Mouse (Mus musculus) erythroblast, embryonic 14.5 days (primary cell): ENCODE data around the gene Ddx11. TPM values are rescaled to one million over a fixed set of nuclear protein-coding genes. Genes with fewer than 3 reads are reported as not detected.
"Not testable (repeated sequence)": the region's sequence is repeated elsewhere in the genome, so short reads cannot be mapped to it uniquely, and the experiment has no call there.

Experiments
- H3K27me3 ChIP-seq: 2 replicates; pipeline ENCODE4 v1.6.1; 2012; ENCODE audit warnings: inconsistent platforms; ENCODE audit not compliant: control insufficient read depth
- H3K36me3 ChIP-seq: 2 replicates; pipeline ENCODE4 v1.6.1; 2012; ENCODE audit warnings: mild to moderate bottlenecking, inconsistent platforms; ENCODE audit not compliant: control insufficient read depth
- H3K4me1 ChIP-seq: 2 replicates; pipeline ENCODE4 v1.6.1; 2012; ENCODE audit warnings: inconsistent platforms; ENCODE audit not compliant: control insufficient read depth
- H3K4me3 ChIP-seq: replicated peaks from 2 replicates; pipeline ENCODE3; 2012; ENCODE audit warnings: moderate library complexity, mild to moderate bottlenecking, inconsistent platforms
- H3K9me3 ChIP-seq: 2 replicates; pipeline ENCODE4 v1.6.1; 2012; ENCODE audit warnings: low read length, inconsistent platforms, mixed read lengths; ENCODE audit not compliant: control insufficient read depth
- GATA1 ChIP-seq: IDR thresholded peaks from 2 replicates; pipeline ENCODE4 v1.6.1; 2012; ENCODE audit warnings: low read length, inconsistent platforms, mixed read lengths
- TAL1 ChIP-seq: IDR thresholded peaks from 3 replicates; pipeline ENCODE4 v1.6.1; 2012; ENCODE audit warnings: low read length, inconsistent platforms, mixed read lengths
- polyA plus RNA-seq: library from polyadenylated mRNA; stranded (reverse); fragments of >175 nt; gene quantifications from 2 replicates; pipeline ENCODE4 v1.2.3, GENCODE M21; 2012

Ddx11 gene
- polyA plus RNA-seq, 1 experiment: 0.51 TPM

- H3K9me3 ChIP-seq: no peaks in the 10 kb centered on the region
Measured at GRCm38 (mm10) chr17:66110746-66111145, 12.6 kb upstream of the Ddx11 start.

DNA sequence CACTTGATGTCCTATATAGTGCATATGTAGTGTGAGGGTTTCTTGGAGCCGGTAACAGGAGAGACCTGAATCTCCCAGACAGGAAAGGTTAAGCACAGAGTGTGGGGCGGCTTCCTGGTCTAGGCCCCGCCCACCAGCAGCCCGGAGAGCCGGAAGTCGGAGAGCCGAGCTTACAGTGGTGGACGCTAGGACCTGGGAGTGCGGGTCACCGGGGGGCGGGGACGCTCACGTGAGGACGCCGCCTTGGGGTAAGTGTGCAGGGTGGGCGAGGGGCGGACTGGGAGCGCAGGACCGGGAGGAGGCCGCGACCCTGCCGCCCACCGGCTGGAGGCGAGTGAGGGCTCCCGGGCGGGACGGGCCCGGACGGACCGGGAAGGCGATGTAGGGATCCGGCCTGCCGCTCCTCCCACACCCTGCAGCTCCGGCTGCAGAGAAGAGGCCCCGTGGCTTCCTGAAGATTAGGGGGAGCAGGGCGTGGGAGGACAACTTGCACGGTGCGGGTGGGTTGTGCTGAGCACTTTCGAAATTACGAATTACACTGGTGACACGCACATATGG is 11.8 kb upstream of the Ddx11 start, which contains the start of gene Washc1:
Washc1 (plus strand) TSS at position 144 of the 558 bp plus-strand sequence.
- TF ChIP-seq GATA1 (no peak), TAL1 (no peak)
- H3K27me3 ChIP-seq: no peaks in the 10 kb centered on the region
- peaks cover 30% of the 10 kb centered on the region for H3K36me3 ChIP-seq
- H3K4me3 ChIP-seq: peak within 1 kb of the TSS; percentile 65
- no peaks in the 10 kb centered on the region for H3K9me3 ChIP-seq
- peaks cover 47% of the 10 kb centered on the region for H3K4me1 ChIP-seq

More at GRCm38 (mm10) chr17:66110746-66111145, 12.6 kb upstream of the Ddx11 start:
- H3K4me1 ChIP-seq: peaks cover 47% of the 10 kb centered on the region
- H3K27me3 ChIP-seq: no peaks in the 10 kb centered on the region
- peaks cover 23% of the 10 kb centered on the region for H3K36me3 ChIP-seq
- TF ChIP-seq GATA1 (no peak), TAL1 (no peak)
- peak overlapping the region; percentile 65 for H3K4me3 ChIP-seq

GRCm38 (mm10) chr17:66112166-66112565 is 11.2 kb upstream of the Ddx11 start:
- Histone ChIP-seq H3K4me1 (peaks cover 42% of the 10 kb centered on the region), H3K9me3 (no peaks in the 10 kb centered on the region), H3K36me3 (peaks cover 37% of the 10 kb centered on the region), H3K4me3 (peak overlapping the region; percentile 65), H3K27me3 (no peaks in the 10 kb centered on the region)
- TF ChIP-seq TAL1: no peak
- TF ChIP-seq GATA1: no peak

DNA sequence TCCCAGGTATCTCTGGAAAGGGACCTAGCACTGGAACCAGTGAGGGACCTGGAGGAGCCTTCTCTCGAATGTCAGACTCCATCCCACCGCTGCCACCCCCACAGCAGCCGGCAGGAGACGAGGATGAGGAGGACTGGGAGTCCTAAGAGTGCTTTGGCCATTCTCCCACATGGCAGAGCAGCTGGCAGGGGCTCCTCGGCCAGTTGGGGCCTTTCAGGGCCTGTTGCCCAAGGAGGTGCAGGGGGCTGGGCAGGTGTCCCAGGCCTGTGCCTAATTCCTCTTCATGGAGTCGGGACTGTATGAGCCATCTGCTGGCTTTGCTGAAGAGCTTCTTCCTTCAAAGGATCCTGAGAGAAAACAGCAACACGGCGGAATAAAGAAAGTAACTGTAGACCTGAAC is 4.3 kb upstream of the Ddx11 start:
- Histone ChIP-seq H3K36me3 (peaks cover 66% of the 10 kb centered on the region), H3K4me1 (peaks cover 29% of the 10 kb centered on the region), H3K27me3 (no peaks in the 10 kb centered on the region), H3K9me3 (no peaks in the 10 kb centered on the region), H3K4me3 (no peak overlapping the region)
- TF ChIP-seq GATA1 (no peak), TAL1 (no peak)

DNA sequence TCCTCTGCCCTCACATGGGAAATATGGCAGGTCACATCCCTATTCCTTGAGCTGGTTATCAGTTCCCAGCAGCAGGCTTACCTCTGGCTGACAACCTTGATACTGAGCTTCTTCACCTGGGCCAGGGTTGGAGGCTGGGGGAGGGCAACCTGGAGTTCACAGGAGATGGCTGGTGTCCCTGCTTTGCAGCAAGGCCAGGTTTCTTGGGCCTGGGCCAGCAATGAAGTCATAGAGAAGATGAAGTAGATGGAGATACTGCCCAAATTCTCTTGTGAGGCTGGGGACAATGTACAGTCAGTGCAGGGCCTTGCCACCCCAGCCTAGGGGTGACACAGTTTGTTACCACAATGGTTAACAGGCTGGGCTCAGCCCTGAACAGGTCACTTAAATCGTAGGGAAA is 2.6 kb upstream of the Ddx11 start:
- Histone ChIP-seq H3K36me3 (peaks cover 49% of the 10 kb centered on the region), H3K9me3 (no peaks in the 10 kb centered on the region), H3K4me3 (no peak overlapping the region), H3K27me3 (no peaks in the 10 kb centered on the region), H3K4me1 (peaks cover 46% of the 10 kb centered on the region)
- TF ChIP-seq GATA1 (no peak), TAL1 (no peak)

GRCm38 (mm10) chr17:66123816-66124610 is 693 bp downstream of the Ddx11 start:
- TF ChIP-seq GATA1: no peak
- no peak for TF ChIP-seq TAL1
- Histone ChIP-seq H3K27me3 (no peaks in the 10 kb centered on the region), H3K36me3 (peaks cover 44% of the 10 kb centered on the region), H3K4me1 (peaks cover 46% of the 10 kb centered on the region), H3K4me3 (peak overlapping the region; percentile 73), H3K9me3 (no peaks in the 10 kb centered on the region)

- no peaks in the 10 kb centered on the region for H3K9me3 ChIP-seq
- H3K36me3 ChIP-seq: peaks cover 43% of the 10 kb centered on the region
- TF ChIP-seq TAL1 (no peak), GATA1 (no peak)
- H3K4me3 ChIP-seq: peak overlapping the region; percentile 27
- H3K27me3 ChIP-seq: no peaks in the 10 kb centered on the region
- peaks cover 40% of the 10 kb centered on the region for H3K4me1 ChIP-seq
Measured at GRCm38 (mm10) chr17:66125211-66125610, 1.9 kb downstream of the Ddx11 start.

- TF ChIP-seq TAL1: no peak
- no peak for TF ChIP-seq GATA1
- Histone ChIP-seq H3K4me1 (peaks cover 3% of the 10 kb centered on the region), H3K9me3 (no peaks in the 10 kb centered on the region), H3K27me3 (no peaks in the 10 kb centered on the region), H3K4me3 (no peak overlapping the region), H3K36me3 (peaks cover 84% of the 10 kb centered on the region)
Measured at GRCm38 (mm10) chr17:66130371-66130770, 7.1 kb downstream of the Ddx11 start.

- TF ChIP-seq TAL1 (no peak), GATA1 (no peak)
- no peak overlapping the region for H3K4me3 ChIP-seq
- H3K9me3 ChIP-seq: no peaks in the 10 kb centered on the region
- peaks cover 90% of the 10 kb centered on the region for H3K36me3 ChIP-seq
- H3K27me3 ChIP-seq: no peaks in the 10 kb centered on the region
- H3K4me1 ChIP-seq: no peaks in the 10 kb centered on the region; the same call in 1 of the 2 replicates
Measured at GRCm38 (mm10) chr17:66131212-66131611, 7.9 kb downstream of the Ddx11 start.

DNA sequence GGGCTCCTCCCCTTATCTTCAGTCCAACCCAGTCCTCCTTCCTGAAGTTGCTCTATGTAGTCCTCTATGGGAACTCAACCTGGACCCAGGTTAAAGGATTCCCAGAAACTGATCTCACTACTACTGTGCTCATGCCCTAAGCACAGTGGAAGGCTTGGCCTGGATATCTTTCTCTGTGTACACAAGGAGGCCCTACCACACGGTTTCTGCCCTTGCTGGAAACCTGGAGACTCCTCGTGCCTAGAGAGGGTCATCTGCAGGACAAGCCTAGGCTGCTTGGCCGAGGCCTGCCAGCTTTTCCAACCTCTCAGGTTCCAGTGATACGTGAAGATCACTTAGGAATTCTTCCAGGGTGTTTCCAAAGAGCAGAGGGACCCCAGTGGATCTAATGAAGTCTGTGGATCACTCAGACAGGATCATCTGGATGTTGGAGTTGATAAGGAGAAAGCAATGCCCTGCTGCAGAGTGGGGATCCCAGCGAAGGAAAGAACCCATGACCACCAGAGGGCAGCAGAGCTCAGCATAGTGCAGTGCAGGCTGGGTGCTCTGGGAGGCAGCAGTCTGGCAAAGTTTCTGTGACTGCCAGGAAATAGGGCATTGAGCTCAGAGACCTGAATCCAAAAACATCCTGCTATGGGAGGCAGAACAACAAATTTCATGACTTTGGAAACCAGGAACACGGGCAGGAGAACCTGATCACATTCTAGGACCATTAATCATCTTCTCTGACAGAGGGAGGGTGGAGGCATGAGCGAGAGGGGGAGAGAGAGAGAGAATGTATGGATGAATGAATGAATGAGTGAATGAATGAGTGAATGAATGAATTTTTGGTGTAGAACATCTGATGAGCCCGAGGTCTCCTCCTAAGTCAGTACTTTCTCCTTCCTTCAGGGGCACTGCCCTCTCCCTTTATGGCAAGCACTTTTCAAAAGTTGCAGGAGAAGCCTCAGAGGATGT is 29.7 kb downstream of the Ddx11 start:
- H3K9me3 ChIP-seq, H3K4me3 ChIP-seq, H3K4me1 ChIP-seq, H3K27me3 ChIP-seq: not testable (repeated sequence)
- peaks cover 44% of the 10 kb centered on the region for H3K36me3 ChIP-seq

GRCm38 (mm10) chr17:66153735-66154423 is 30.6 kb downstream of the Ddx11 start:
- peaks cover 35% of the 10 kb centered on the region for H3K36me3 ChIP-seq
- H3K27me3 ChIP-seq, H3K9me3 ChIP-seq, H3K4me3 ChIP-seq, H3K4me1 ChIP-seq: not testable (repeated sequence)
